Mouse (Mus musculus): Measurements from ENCODE around the gene Kcnc1.

GRCm38 (mm10) chr7:46484223-46484622 is 87.9 kb downstream of the Kcnc1 start:
- no peak for TF ChIP-seq GATA1 (IDR thresholded peaks at IDR 0.05; ENCODE audit: borderline replicate concordance, low read length)
- no peak for TF ChIP-seq FLI1 (IDR thresholded peaks at IDR 0.05; ENCODE audit: low read length)

Measured in megakaryocyte, embryonic 14.5 days (primary cell).